Mouse (Mus musculus): ENCODE measurements around the gene Rslcan18. TPM values are rescaled to one million over a fixed set of nuclear protein-coding genes. Genes with fewer than 3 reads are reported as not detected.

The Rslcan18 gene
- total RNA-seq, 2 experiments from 2014 or later, result 0.08 TPM; not detected in 1

Other genes starting within 250 kb of the Rslcan18 start
- 1.3 TPM in 1 of 2 replicates, not detected in the other for gene Gm10767, start 211.3 kb downstream of the Rslcan18 start, total RNA-seq (2015; ENCODE audit: low replicate concordance)
- 0.64 TPM in 1 of 2 replicates, not detected in the other for gene Gm10767, start 211.3 kb downstream of the Rslcan18 start, total RNA-seq (2017; ENCODE audit: low replicate concordance)
- 1.1 and 3.4 TPM in 2 replicates for gene Zfp712, start 55.1 kb downstream of the Rslcan18 start, total RNA-seq (2015; ENCODE audit: low replicate concordance)
- gene Zfp712, start 55.1 kb downstream of the Rslcan18 start, total RNA-seq (2017; ENCODE audit: low replicate concordance), result 0.98 and 1.3 TPM in 2 replicates
- 4.2 TPM in 1 of 2 replicates, not detected in the other for gene Zfp708, start 18.3 kb downstream of the Rslcan18 start, total RNA-seq (2015; ENCODE audit: low replicate concordance)
- 1.2 and 2.1 TPM in 2 replicates for gene Zfp708, start 18.3 kb downstream of the Rslcan18 start, total RNA-seq (2017; ENCODE audit: low replicate concordance)
- not detected in 2 replicates for gene Gm28557, start 7.7 kb downstream of the Rslcan18 start, total RNA-seq (2015; ENCODE audit: low replicate concordance)
- 0.83 TPM in 1 of 2 replicates, not detected in the other for gene Gm28557, start 7.7 kb downstream of the Rslcan18 start, total RNA-seq (2017; ENCODE audit: low replicate concordance)
- 1.1 TPM in 1 of 2 replicates, not detected in the other for gene Zfp759, start 5.4 kb upstream of the Rslcan18 start, total RNA-seq (2015; ENCODE audit: low replicate concordance)
- gene Zfp759, start 5.4 kb upstream of the Rslcan18 start, total RNA-seq (2017; ENCODE audit: low replicate concordance), result 0.51 and 2.9 TPM in 2 replicates
- 3.2 and 5.0 TPM in 2 replicates for gene Rsl1, start 56.9 kb upstream of the Rslcan18 start, total RNA-seq (2015; ENCODE audit: low replicate concordance)
- 2.2 TPM in 1 of 2 replicates, not detected in the other for gene Rsl1, start 56.9 kb upstream of the Rslcan18 start, total RNA-seq (2017; ENCODE audit: low replicate concordance)
- 4.6 TPM in 1 of 2 replicates, not detected in the other for gene Zfp455, start 78.2 kb upstream of the Rslcan18 start, total RNA-seq (2015; ENCODE audit: low replicate concordance)
- 0.90 and 1.3 TPM in 2 replicates for gene Zfp455, start 78.2 kb upstream of the Rslcan18 start, total RNA-seq (2017; ENCODE audit: low replicate concordance)
- gene Zfp458, start 162.2 kb upstream of the Rslcan18 start, total RNA-seq (2015; ENCODE audit: low replicate concordance), result 0.36 and 0.42 TPM in 2 replicates
- gene Zfp458, start 162.2 kb upstream of the Rslcan18 start, total RNA-seq (2017; ENCODE audit: low replicate concordance), result 0.38 and 0.77 TPM in 2 replicates
- not detected in 2 replicates for gene Zfp457, start 190.2 kb upstream of the Rslcan18 start, total RNA-seq (2015; ENCODE audit: low replicate concordance)
- 1.4 TPM in 1 of 2 replicates, not detected in the other for gene Zfp457, start 190.2 kb upstream of the Rslcan18 start, total RNA-seq (2017; ENCODE audit: low replicate concordance)
- 3.4 and 6.5 TPM in 2 replicates for gene Zfp595, start 216.3 kb upstream of the Rslcan18 start, total RNA-seq (2015; ENCODE audit: low replicate concordance)
- gene Zfp595, start 216.3 kb upstream of the Rslcan18 start, total RNA-seq (2017; ENCODE audit: low replicate concordance), result 4.2 and 4.6 TPM in 2 replicates
- gene Gm28044, start 244.3 kb upstream of the Rslcan18 start, total RNA-seq (2015; ENCODE audit: low replicate concordance), result 11.7 TPM in 1 of 2 replicates, not detected in the other
- not detected in 2 replicates for gene Gm28044, start 244.3 kb upstream of the Rslcan18 start, total RNA-seq (2017; ENCODE audit: low replicate concordance)
- 0.84 and 4.7 TPM in 2 replicates for gene Zfp953, start 244.3 kb upstream of the Rslcan18 start, total RNA-seq (2015; ENCODE audit: low replicate concordance)
- 4.5 and 5.8 TPM in 2 replicates for gene Zfp953, start 244.3 kb upstream of the Rslcan18 start, total RNA-seq (2017; ENCODE audit: low replicate concordance)

Measured in erythroid progenitor cell, adult 5-6 weeks (primary cell).